Mouse (Mus musculus) leukemia stem cell, adult 10-12 weeks (primary cell): ENCODE measurements around the gene Ip6k1. TPM values are rescaled to one million over a fixed set of nuclear protein-coding genes. Genes with fewer than 3 reads are reported as not detected.

Source experiments
- polyA plus RNA-seq: library from polyadenylated mRNA; stranded (reverse); fragments of >175 nt; gene quantifications from 2 replicates; pipeline ENCODE4 v1.2.3, GENCODE M21; 2012; ENCODE audit warnings: low replicate concordance

Ip6k1 gene
- 72.3 and 72.6 TPM in 2 replicates for polyA plus RNA-seq

DNA sequence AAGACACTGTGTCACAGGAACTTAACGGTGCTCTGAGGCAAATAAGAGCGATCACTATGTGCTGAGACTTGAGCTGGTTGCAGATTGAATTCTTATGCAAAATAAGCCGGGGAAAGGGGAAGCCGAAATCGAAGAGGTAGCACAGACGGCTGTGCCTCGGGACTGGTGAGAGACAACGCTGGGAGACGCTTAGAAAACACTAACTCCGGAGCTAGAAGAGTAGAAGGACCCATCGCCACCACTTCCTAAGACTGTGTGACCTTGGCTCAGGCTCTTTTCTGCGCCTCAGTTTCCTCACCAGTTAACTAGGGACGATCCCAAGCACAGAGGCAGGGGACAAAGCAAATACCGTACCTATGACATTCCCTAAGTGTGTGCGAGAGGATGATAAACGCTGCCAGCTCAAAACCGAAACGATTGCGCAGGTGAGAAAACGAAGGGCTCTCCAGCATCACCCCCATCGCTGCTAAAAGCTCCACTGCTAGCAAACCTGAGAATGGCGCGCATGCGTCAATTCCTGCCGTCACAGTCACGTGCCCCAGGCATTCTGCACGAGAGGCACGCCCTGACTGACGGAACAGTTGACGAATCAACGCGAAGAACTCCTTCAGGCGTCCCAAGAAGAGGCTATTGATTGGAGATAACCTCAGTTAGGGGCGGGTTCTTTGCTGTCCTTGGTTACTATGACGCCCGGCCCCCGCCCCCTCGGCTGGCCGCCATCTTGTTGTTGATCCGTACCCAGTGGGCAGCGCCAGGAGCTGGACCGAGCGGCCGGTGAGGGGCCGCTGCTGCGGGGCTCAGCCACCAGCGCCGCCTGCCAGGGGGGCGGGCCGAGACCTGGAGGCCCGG is at the start of gene Ip6k1:
TSS of gene Ip6k1 (plus strand) at position 580 of the 849 bp plus-strand sequence.

DNA sequence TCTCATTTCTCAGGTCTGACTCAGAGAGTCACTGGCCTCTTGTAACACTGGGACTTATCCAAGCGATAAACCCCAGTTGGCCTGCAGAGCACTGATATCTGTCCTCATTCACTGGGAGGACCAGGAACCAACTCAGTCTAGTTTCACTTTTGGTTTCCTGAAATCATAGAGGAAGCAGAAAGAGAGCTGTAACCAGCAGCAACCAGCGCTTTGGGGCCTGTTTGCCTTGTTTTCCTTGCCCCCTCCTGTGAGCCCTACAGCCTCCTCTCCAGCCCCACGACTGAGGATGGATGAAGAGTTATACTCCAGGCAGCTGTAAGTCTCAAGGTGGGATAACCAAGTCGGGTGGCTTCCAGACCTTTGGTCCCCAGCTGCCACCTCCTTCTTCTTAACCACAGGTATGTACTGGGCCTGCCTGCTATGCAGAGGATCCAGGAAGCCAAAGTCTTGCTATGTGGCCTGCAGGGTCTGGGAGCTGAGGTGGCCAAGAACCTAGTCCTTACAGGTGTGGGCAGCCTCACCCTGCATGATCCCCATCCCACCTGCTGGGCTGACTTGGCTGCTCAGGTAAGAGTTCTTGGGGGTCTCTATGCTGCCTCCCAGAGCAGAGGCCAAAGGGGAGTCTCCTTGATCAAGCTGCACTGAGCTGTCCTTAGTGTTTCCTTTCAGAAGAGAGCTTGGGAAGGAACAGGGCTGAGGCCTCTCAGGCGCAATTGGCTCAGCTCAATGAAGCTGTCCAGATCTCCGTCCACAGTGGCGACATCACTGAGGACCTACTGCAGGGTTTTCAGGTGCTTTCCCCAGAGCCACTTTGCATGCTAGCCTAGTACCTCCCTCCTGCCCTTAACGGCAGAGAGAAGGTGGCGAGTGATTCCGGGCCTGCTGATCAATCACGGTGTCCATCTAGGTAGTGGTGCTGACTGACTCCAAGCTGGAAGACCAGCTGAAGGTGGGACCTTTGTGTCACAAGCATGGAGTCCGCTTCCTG is 26.6 kb upstream of the Ip6k1 start, which contains the start of gene Uba7:
TSS of gene Uba7 (plus strand) at position 107 of the 988 bp plus-strand sequence.

DNA sequence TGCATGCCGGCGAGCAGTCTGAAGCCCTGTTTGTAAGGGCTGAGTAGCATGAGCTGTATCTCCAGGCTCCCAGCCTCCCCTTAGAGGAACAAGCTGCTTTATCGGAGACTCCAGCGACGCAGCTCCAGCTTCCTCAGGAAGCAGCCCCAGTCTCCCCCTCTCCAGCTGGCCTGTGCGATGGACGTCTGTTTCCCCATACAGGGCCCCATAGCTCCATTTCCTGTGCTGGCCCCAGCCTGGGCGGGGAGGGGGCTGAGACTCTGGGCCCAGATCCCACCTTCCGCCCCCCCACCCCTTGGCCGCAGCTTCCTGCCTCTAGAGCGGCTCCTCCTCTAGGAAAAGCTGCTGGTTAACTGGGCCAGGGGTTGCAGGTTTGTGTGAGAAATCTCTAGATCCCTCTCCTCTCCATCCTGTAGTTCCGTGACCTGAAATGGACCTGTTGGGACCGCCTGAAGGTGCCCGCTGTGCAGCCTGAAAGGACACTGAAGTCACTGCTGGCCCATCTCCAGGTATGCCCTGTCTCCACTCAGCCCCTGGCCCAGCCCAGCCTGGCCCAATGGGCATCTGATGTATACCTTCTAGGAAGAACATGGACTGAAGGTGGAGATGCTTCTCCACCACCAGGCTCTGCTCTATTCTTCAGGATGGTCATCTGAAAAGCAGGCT is 19.5 kb upstream of the Ip6k1 start, which contains the start of gene Gm20661:
TSS of gene Gm20661 (plus strand) at position 378 of the 666 bp plus-strand sequence.

DNA sequence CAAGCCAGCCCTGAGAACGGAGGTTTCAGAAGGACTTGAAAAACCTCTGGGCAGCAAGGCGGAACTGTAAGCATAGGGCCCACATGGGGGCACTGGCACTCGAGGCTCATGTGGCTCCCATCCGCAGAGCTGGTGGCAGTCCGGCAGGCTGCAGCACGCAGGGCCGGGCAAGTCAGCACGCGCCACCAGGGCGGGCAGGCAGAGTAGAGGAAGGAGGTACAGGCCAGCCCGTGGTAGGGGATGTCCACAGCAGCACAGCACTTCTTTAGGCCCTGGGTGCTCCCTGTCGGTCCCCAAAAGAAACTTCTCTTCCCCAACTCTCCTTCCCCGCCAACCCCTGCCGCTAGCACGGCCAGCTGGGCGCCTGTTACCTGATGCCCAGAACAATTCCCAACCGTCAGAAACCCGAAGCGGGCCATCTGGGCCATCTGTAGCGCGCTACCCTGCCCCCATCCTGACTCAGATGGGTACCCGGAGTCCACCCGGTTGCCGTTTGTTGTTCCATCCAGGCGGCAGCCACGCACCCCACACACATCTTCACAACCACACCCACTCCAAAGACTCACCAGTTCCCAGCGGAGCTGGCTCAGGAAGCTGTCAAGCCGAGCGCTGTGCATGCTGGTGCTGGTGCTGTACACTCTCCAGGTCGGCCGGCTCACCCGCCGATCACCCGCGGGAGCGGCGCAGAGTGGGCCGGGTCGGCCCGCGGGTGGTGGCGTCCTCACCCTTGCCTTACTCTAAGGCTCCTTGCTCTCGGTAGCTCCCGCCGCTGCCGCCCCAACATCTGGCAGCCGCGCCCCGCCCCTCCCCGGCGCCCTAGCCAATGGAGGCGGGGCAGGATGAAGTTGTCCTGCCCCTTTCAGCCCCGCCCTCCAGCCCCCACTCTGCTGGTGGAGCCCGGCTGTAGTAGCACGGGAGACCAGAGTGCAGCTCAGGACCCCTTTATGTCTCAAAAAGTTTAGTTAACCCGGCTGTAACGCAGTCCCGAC is 16.9 kb upstream of the Ip6k1 start, which contains the start of gene Inka1:
TSS of gene Inka1 (minus strand) at position 749 of the 989 bp plus-strand sequence.

DNA sequence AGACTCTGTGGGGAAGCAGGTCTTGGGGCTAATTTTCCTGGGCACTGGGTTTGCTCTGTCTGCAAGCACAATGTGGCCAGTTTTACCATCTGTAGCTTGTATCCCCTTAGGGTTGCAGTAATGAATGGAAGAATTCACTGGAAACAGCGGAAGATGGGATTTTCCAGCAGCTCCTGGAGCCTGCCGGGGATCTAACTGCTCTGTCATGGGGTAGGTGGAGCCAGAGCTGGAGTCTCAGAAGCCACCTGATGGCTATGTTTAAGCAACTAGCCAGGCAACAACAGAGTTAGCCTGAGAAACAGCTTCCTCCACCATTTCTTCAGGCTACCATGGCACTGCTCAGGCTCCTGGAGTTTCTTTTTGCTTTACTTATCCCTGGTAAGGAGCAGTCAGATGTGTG is 10.1 kb upstream of the Ip6k1 start, which contains the start of gene Cdhr4:
TSS of gene Cdhr4 (plus strand) at position 301 of the 400 bp plus-strand sequence.

DNA sequence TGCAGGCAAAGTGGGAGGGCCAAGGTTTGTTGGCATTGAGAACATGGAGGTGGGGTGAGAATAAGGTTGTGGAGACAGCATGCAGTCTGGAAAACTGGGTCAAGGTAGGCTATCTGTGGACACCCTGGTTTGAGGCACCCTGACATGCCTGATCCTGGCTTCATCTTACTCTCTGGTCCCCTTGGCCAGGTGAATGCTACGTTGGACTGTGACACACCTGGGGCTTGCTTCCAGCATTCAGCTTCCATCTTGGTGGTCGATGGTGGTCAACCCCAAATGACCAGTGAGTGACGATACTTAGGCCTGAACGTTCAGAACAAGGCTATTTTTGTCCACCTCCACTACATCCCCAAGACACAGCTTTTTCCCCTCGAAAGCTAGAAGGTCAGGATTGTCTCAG is 6.3 kb upstream of the Ip6k1 start, which contains the start of gene Gm20662:
TSS of gene Gm20662 (plus strand) at position 301 of the 400 bp plus-strand sequence.

DNA sequence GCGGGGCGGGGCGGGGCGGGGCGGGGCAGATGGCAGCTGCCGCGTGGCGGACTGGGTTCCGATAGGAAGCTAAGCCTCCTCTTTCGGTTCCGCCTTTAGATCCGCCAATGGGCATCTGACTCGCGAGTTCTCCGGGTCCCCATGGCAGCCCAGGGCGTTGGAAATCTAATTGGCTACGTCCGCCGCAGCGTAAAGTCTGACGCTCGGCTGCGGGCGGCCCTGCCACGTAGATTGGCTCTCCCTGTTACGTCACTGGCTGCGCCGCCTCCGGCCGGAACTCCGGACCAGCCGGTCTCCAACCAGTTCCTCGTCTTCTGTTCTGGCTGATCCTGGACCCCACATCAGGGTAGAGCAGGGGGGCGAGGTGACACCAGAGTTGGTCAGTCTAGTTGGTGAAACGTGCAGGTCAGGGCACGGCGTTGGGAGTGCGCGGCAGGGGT is 46.7 kb downstream of the Ip6k1 start, which contains the start of gene Gmppb:
TSS of gene Gmppb (plus strand) at position 227 of the 440 bp plus-strand sequence.

DNA sequence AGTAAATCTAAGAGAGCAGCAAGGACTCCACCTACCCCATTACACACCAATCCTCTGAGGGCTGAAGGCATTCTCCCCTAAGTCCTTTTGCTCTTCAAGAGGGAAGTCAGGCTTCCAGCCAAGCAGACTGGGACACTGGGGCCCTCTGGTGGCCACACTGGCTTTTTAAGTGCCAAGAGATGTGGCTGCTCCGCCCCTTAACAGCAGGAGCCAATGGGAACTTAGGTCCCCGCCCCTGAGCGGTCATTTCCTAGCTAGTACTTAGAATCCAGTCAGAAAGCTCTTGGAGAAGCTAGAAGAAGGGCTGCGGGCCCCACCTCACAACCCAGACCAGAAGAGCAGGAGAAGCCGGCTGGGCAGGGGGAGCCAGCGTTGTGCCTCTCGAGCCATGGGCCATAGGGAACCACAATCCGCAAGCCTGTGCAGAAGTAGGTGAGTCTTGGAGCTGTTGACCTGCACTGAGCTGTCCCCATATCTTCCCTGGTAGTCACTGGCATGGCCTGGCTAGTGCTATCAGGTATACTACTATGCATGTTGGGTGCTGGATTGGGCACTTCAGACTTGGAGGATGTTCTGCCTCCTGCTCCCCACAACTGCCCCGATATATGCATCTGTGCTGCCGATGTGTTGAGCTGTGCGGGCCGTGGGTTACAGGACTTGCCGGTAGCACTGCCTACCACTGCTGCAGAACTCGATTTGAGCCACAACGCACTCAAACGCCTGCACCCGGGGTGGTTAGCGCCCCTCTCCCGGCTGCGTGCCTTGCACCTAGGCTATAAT is 50.8 kb downstream of the Ip6k1 start, which contains the start of gene Amigo3:
TSS of gene Amigo3 (plus strand) at position 275 of the 780 bp plus-strand sequence.

DNA sequence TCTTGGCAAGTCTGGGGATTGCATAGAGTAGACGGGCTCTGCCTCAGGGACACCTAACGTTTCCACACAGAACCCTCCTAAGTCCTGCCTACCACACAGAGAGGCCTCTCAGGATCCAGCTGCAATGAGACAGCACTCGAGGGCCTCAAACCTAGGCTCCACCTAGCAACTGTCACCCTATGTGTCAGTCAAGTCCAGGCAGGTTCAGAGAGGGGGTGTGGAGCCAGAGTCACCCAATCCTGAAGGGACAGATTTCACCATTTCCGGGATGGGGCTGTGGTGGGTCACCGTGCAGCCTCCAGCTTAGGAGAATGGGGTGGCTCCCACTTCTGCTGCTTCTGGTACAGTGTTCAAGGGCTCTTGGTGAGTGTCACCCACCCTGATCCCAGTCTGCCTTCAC is 77.9 kb downstream of the Ip6k1 start, which contains the start of gene Mst1:
TSS of gene Mst1 (plus strand) at position 269 of the 400 bp plus-strand sequence.

DNA sequence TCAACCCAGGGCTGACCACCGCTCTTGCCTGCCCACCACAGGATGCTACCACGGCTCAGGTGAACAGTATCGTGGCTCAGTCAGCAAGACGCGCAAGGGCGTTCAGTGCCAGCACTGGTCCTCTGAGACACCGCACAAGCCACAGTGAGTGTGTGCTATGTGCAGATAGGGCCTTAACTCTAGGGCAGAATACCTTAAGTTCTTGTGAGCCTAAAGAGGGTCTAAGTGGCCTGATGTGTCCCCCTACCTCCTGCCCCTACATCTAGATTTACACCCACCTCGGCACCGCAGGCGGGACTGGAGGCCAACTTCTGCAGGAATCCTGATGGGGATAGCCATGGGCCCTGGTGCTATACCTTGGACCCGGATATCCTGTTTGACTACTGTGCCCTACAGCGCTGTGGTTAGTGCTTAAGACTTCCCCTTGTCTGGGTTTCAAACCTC is 80.7 kb downstream of the Ip6k1 start, which contains the start of gene Rnf123:
TSS of gene Rnf123 (minus strand) at position 359 of the 444 bp plus-strand sequence.

DNA sequence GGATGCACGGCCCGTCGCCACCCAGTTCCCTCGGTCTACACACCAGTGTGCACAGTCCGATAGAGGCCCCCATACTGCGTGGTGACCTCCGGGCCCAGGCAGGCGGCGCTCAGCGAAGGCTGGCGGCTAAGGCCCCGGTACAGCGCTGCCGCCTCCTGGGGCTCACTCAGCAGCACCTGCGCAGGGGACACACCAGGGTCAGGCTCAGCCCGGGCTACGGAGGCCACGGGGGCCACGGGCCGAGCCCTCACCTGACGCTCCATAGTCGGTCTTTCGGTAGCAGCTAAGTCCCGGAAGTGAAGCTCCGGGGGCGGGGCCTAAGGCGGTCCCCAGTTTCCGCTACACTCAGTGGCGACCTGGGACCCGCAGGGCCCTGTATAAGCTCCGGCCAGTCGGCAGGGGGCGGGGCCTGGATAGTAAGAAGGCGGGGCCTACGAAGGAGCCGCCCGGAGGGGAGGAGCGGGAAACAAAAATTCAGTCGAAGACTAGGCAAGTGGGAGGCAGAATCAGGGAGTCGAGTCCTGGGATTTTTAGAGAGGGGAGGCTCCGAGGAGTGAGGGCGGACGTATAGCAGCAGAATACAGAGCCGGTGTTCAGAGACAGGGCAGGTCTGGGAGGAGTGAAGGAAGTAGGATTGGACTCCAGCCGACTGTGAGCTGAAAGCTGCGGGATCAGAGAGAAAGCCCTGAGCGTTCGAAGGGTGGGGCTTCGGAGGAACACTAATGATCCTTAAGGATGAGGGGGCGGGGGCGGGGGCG is 92.1 kb downstream of the Ip6k1 start, which contains the start of gene Apeh:
TSS of gene Apeh (minus strand) at position 423 of the 758 bp plus-strand sequence.

Other genes with a start within 250 kb of the Ip6k1 start
- 23.3 and 38.8 TPM in 2 replicates for gene Rbm5, start 231.5 kb upstream of the Ip6k1 start, polyA plus RNA-seq
- 10.8 and 14.4 TPM in 2 replicates for gene Rbm6, start 129.3 kb upstream of the Ip6k1 start, polyA plus RNA-seq
- 14.0 and 30.7 TPM in 2 replicates for gene Mon1a, start 114.3 kb upstream of the Ip6k1 start, polyA plus RNA-seq
- gene Mst1r, start 95.6 kb upstream of the Ip6k1 start, polyA plus RNA-seq, result 11.4 and 21.0 TPM in 2 replicates
- gene Actl11, start 74.0 kb upstream of the Ip6k1 start, polyA plus RNA-seq, result not detected in 2 replicates
- gene Camkv, start 66.8 kb upstream of the Ip6k1 start, polyA plus RNA-seq, result not detected in 2 replicates
- 2.7 and 6.5 TPM in 2 replicates for gene Traip, start 52.4 kb upstream of the Ip6k1 start, polyA plus RNA-seq
- gene Uba7, start 27.0 kb upstream of the Ip6k1 start, polyA plus RNA-seq, result 76.8 and 118 TPM in 2 replicates
- gene Gm20661, start 19.4 kb upstream of the Ip6k1 start, polyA plus RNA-seq, result 0.18 and 0.74 TPM in 2 replicates
- gene Inka1, start 16.6 kb upstream of the Ip6k1 start, polyA plus RNA-seq, result 50.5 and 70.3 TPM in 2 replicates
- 2.4 and 4.9 TPM in 2 replicates for gene Cdhr4, start 10.0 kb upstream of the Ip6k1 start, polyA plus RNA-seq
- gene Gm20662, start 6.2 kb upstream of the Ip6k1 start, polyA plus RNA-seq, result 0.19 and 0.35 TPM in 2 replicates
- gene Gmppb, start 46.7 kb downstream of the Ip6k1 start, polyA plus RNA-seq, result 2.6 and 31.6 TPM in 2 replicates
- gene Amigo3, start 50.7 kb downstream of the Ip6k1 start, polyA plus RNA-seq, result 0.14 and 1.2 TPM in 2 replicates
- gene Mst1, start 77.9 kb downstream of the Ip6k1 start, polyA plus RNA-seq, result 8.1 and 8.2 TPM in 2 replicates
- gene Rnf123, start 80.8 kb downstream of the Ip6k1 start, polyA plus RNA-seq, result 173 and 722 TPM in 2 replicates
- gene Apeh, start 92.1 kb downstream of the Ip6k1 start, polyA plus RNA-seq, result 69.6 and 170 TPM in 2 replicates
- 1.0 and 3.3 TPM in 2 replicates for gene Bsn, start 187.9 kb downstream of the Ip6k1 start, polyA plus RNA-seq